Mouse (Mus musculus) thymus, adult 2 months (tissue): Measurements from ENCODE around the gene Sp2. TPM values are rescaled to one million over a fixed set of nuclear protein-coding genes. Genes with fewer than 3 reads are reported as not detected.

Experiments
- DNase-seq: peaks from one replicate; pipeline ENCODE4 v3.0.0; 2021
- H3K27ac ChIP-seq: fragments of 200-500 bp; 2 replicates; pipeline ENCODE4 v1.5.1; 2012; ENCODE audit warnings: low read length, control low read depth; ENCODE audit not compliant: control insufficient read depth, insufficient read depth
- H3K27me3 ChIP-seq: fragments of 200-500 bp; 2 replicates; pipeline ENCODE4 v1.6.1; 2012; ENCODE audit warnings: mild to moderate bottlenecking, low read length, moderate library complexity, mixed read lengths; ENCODE audit not compliant: control insufficient read depth, insufficient read depth
- H3K36me3 ChIP-seq: fragments of 200-500 bp; 2 replicates; pipeline ENCODE4 v1.6.1; 2012; ENCODE audit warnings: mild to moderate bottlenecking, low read length, moderate library complexity; ENCODE audit not compliant: control insufficient read depth, insufficient read depth
- H3K4me1 ChIP-seq: fragments of 200-500 bp; replicated peaks from 2 replicates; pipeline ENCODE4 v1.6.1; 2012; ENCODE audit warnings: low read length; ENCODE audit not compliant: control insufficient read depth, insufficient read depth
- H3K4me3 ChIP-seq: fragments of 200-500 bp; 2 replicates; pipeline ENCODE4 v1.5.1; 2012; ENCODE audit warnings: mild to moderate bottlenecking, low read length, control low read depth, moderate library complexity; ENCODE audit not compliant: control insufficient read depth, insufficient read depth
- CTCF ChIP-seq: fragments of 200-500 bp; IDR thresholded peaks from 2 replicates; pipeline ENCODE4 v1.5.1; 2012; ENCODE audit warnings: mild to moderate bottlenecking, control low read depth, low read length, moderate library complexity, borderline replicate concordance; ENCODE audit not compliant: control insufficient read depth, poor library complexity, insufficient read depth; ENCODE audit errors: extremely low read depth
- POLR2A ChIP-seq: fragments of 200-500 bp; IDR thresholded peaks from 2 replicates; pipeline ENCODE4 v1.6.1; 2012; ENCODE audit warnings: mild to moderate bottlenecking, low read length, control low read depth, moderate library complexity; ENCODE audit not compliant: control insufficient read depth, poor library complexity, insufficient read depth; ENCODE audit errors: extremely low read depth
- WGBS: fragments of 180-500 bp; shearing (Covaris S2); methylation state at CpG from one replicate; pipeline ENCODE4 v1.1.7; 2018; 5-methylcytosine and 5-hydroxymethylcytosine counted together
- polyA plus RNA-seq: library from polyadenylated mRNA; depleted of rRNA; stranded (reverse); fragments of >200 nt; gene quantifications from 2 replicates; pipeline ENCODE4 v1.2.3, GENCODE M21; 2012; rRNA removed

Gene Sp2
- polyA plus RNA-seq, 1 experiment = 46.6 TPM

DNA sequence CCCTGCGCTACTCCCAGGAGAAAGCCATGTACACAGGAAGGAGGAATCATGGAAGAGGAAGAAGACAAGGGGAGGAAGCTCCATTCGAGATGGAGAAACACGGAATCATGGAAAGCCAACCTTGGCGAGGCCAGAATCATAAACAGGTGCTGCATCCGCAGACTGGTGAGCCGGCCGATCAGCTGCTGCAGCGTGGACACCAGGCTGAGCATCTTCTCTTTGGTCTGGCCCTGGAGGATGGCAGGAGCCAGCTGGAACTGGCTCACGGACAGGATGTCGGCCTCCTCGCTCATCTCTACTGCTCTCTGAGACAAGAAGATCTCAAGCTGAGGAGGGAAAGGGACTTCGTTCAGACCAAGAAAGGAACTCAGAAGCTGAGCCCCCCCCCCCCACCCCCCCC lies 74.2 kb downstream of the Sp2 start:
- H3K4me1 ChIP-seq = peaks cover 27% of the 10 kb centered on the region
- no peak for DNase-seq
- 98% methylated on average over 12 of the region's 12 CpGs for WGBS
- TF ChIP-seq POLR2A (no peak), CTCF (no peak)
- H3K4me3 ChIP-seq = no peak overlapping the region
- H3K36me3 ChIP-seq = peaks cover 14% of the 10 kb centered on the region; the same call in 1 of the 2 replicates
- no peaks in the 10 kb centered on the region for H3K27me3 ChIP-seq
- H3K27ac ChIP-seq = no peak overlapping the region

- TF ChIP-seq POLR2A (no peak), CTCF (no peak)
- DNase-seq = no peak
- Histone ChIP-seq H3K27ac (no peak overlapping the region), H3K4me3 (no peak overlapping the region), H3K27me3 (no peaks in the 10 kb centered on the region), H3K4me1 (peaks cover 7% of the 10 kb centered on the region), H3K36me3 (peaks cover 14% of the 10 kb centered on the region; the same call in 1 of the 2 replicates)
- 91% methylated on average over 15 of the region's 15 CpGs for WGBS
Measured at GRCm38 (mm10) chr11:96906431-96907161, 76.2 kb downstream of the Sp2 start.

Other genes starting within 250 kb of the Sp2 start
- gene Snx11, start 205.4 kb downstream of the Sp2 start, polyA plus RNA-seq = 25.0 and 26.2 TPM in 2 replicates
- gene Cbx1, start 193.8 kb downstream of the Sp2 start, polyA plus RNA-seq = 52.3 and 61.2 TPM in 2 replicates
- gene Nfe2l1, start 153.0 kb downstream of the Sp2 start, polyA plus RNA-seq = 136 and 170 TPM in 2 replicates
- 24.5 and 25.3 TPM in 2 replicates for gene Copz2, start 133.1 kb downstream of the Sp2 start, polyA plus RNA-seq
- gene Cdk5rap3, start 66.5 kb downstream of the Sp2 start, polyA plus RNA-seq = 94.2 and 95.5 TPM in 2 replicates
- 0.98 and 1.3 TPM in 2 replicates for gene Prr15l, start 54.9 kb downstream of the Sp2 start, polyA plus RNA-seq
- 22.5 and 25.7 TPM in 2 replicates for gene Pnpo, start 39.0 kb downstream of the Sp2 start, polyA plus RNA-seq
- gene Sp6, start 30.4 kb upstream of the Sp2 start, polyA plus RNA-seq = 5.6 TPM in 2 replicates
- 18.6 and 20.5 TPM in 2 replicates for gene Scrn2, start 47.0 kb upstream of the Sp2 start, polyA plus RNA-seq
- gene Lrrc46, start 58.4 kb upstream of the Sp2 start, polyA plus RNA-seq = 0.46 and 0.58 TPM in 2 replicates
- gene Mrpl10, start 58.6 kb upstream of the Sp2 start, polyA plus RNA-seq = 90.1 and 95.4 TPM in 2 replicates
- gene Osbpl7, start 67.7 kb upstream of the Sp2 start, polyA plus RNA-seq = 36.7 and 37.7 TPM in 2 replicates
- gene Tbx21, start 132.4 kb upstream of the Sp2 start, polyA plus RNA-seq = 4.0 TPM in 2 replicates
- gene Tbkbp1, start 168.5 kb upstream of the Sp2 start, polyA plus RNA-seq = 7.3 and 8.8 TPM in 2 replicates
- gene Kpnb1, start 204.9 kb upstream of the Sp2 start, polyA plus RNA-seq = 60.8 and 64.1 TPM in 2 replicates